Comparison of ENCODE assay signal across 8 mouse cellular contexts in genomic region chr14:8608559-8609171, GRCm38 (mm10). TPM values are rescaled to one million over a fixed set of nuclear protein-coding genes. Genes with fewer than 3 reads are reported as not detected.
DNase-seq lines count a peak whose midpoint lies in the region; ATAC-seq and TF ChIP-seq lines count a peak whose summit lies in the region.
"Had no signal": no experiment of that assay in that cellular context is flagged by ENCODE, and none has a peak within 500 bp of the region (broad histone marks: within the 10 kb centered on the region; RNA-seq: fewer than 3 reads in every experiment).

No protein-coding gene starts in this region.

- H3K27me3 ChIP-seq in Patski, result peaks cover 10% of the 10 kb centered on the region
- no peaks in the 10 kb centered on the region for H3K27me3 ChIP-seq in heart, postnatal 0 days (ENCODE audit: control insufficient read depth, insufficient read depth, low read length)
- H3K27me3 ChIP-seq: limb, embryonic 12.5 days had no signal

- H3K9ac ChIP-seq in heart, postnatal 0 days (replicated peaks; ENCODE audit: low read depth, low read length), result no peak overlapping the region
- H3K9ac ChIP-seq: limb, embryonic 12.5 days had no signal

- no peaks in the 10 kb centered on the region for H3K9me3 ChIP-seq in heart, postnatal 0 days (replicated peaks; ENCODE audit: control insufficient read depth, low read length)
- H3K9me3 ChIP-seq: limb, embryonic 12.5 days had no signal

- TF ChIP-seq EP300 in heart, postnatal 0 days (IDR thresholded peaks at IDR 0.05; ENCODE audit: low read depth), result no peak

- ATAC-seq in Patski, result no peak
- no peak for ATAC-seq in heart, postnatal 0 days (ENCODE audit: insufficient read depth, low read depth)

- POLR2A ChIA-PET in Patski (lab: Charles Lee), result no interaction called here

- H3K4me2 ChIP-seq in heart, postnatal 0 days (ENCODE audit: low read depth, low read length), result no peak overlapping the region
- H3K4me2 ChIP-seq: limb, embryonic 12.5 days had no signal

- no peak overlapping the region for H3K4me3 ChIP-seq in heart, postnatal 0 days (ENCODE audit: low read depth, low read length)
- H3K4me3 ChIP-seq: limb, embryonic 12.5 days had no signal

- in situ Hi-C loops in Patski (cut with MboI; ENCODE audit: low pct_unique_long_range_greater_than_20kb), result no loop called here

- WGBS in heart, postnatal 0 days, result 7% methylated on average over 3 of the region's 3 CpGs

- peak; percentile 76 for TF ChIP-seq CTCF in Patski (IDR thresholded peaks at IDR 0.05)
- peak; percentile 90 for TF ChIP-seq CTCF in heart, postnatal 0 days (IDR thresholded peaks at IDR 0.05; ENCODE audit: low read depth)

- DNase-seq in CD8-positive naive resting alpha-beta T cell, adult 2 months (ENCODE audit: low read depth in 2 of 2, low spot score in 2 of 2), result peak; percentile 7 to 24
- no peak for DNase-seq in Patski (ENCODE audit: low read depth, low spot score)
- peak; percentile 83 for DNase-seq in embryo, embryonic 10 days (ENCODE audit: low spot score)
- DNase-seq in heart, postnatal 0 days (ENCODE audit: low spot score), result peak; percentile 58
- peak; percentile 67 for DNase-seq in layer of hippocampus, adult 11-12 months (ENCODE audit: low spot score)
- peak; percentile 80 for DNase-seq in lung, postnatal 14 days
- peak; percentile 56 for DNase-seq in right cerebral cortex, postnatal 25 days

- H3K27ac ChIP-seq in heart, postnatal 0 days (ENCODE audit: low read depth), result no peak overlapping the region
- H3K27ac ChIP-seq: limb, embryonic 12.5 days had no signal

- CTCF ChIA-PET in Patski (lab: Charles Lee), result interaction anchor here (1.1 to 1.7 kb wide), 3 partner anchors 17 to 38 kb away, joined by 3 read pairs; no protein-coding TSS in a partner anchor

- no peaks in the 10 kb centered on the region for H3K4me1 ChIP-seq in heart, postnatal 0 days (ENCODE audit: control insufficient read depth, insufficient read depth)
- H3K4me1 ChIP-seq: limb, embryonic 12.5 days had no signal

- H3K36me3 ChIP-seq in heart, postnatal 0 days (replicated peaks; ENCODE audit: control insufficient read depth, insufficient read depth, low read length), result no peaks in the 10 kb centered on the region
- H3K36me3 ChIP-seq: limb, embryonic 12.5 days had no signal

RNA-seq across cellular contexts. Expression of gene 4930452B06Rik, which starts 57.4 kb away (rescaled TPM):
- 8.4 TPM for polyA plus RNA-seq in Patski (2021)
- 15.5 and 16.3 TPM in 2 replicates for total RNA-seq in heart, postnatal 0 days (2014; rRNA removed; ENCODE audit: low replicate concordance)
- polyA plus RNA-seq in heart, postnatal 0 days (2015; fragmentation: Nextera tagmentation; extraction: Ambion mirVana), result 5.9 and 6.2 TPM in 2 replicates
